Mouse (Mus musculus): ENCODE results near the gene Alox5ap. TPM values are rescaled to one million over a fixed set of nuclear protein-coding genes. Genes with fewer than 3 reads are reported as not detected.

Alox5ap gene
- polyA plus RNA-seq, 1 experiment, result 50.1 TPM

DNA sequence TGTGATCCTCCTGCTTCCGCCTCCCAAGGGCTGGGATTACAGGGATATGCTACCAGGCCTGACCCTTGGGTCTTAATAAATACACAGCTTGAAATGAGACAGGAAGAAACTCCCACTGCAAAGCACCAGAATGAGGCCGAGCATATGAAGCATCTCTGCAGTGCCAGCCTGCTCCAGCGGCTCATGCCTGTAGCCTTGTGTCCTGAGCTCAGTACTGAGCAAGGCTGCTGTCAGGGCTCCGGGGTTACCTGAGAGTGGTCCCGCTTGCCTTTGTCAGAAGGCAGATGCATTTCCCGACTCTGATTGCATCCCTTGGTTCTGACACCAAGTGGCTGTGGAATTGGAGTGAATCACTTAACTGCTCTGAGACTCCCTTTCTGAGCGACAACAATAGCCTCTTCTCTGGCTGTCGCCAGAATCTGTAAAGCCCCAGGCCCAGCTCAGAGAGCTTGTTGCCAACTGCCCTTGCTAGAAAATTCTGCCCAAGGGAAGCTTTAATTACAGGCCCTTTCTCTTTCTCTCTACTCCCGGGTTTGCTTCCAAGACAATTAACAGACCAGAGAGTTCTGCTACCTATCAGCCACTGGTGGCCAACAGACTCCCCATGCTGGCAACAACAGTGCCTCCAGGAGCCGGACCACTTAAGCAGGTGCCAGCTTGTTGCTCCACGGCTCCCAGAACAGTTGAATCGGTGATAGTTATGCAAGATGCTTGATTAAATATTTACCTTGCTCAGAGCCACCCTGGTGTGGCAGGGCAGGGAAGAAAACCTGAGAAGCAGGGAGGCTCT is 64.7 kb downstream of the Alox5ap start:
- TF ChIP-seq POLR2A (IDR thresholded peaks at IDR 0.05; ENCODE audit: control insufficient read depth, extremely low read depth, insufficient read depth, low read length, poor library complexity), result no peak
- TF ChIP-seq CTCF (IDR thresholded peaks at IDR 0.05; ENCODE audit: borderline replicate concordance, control insufficient read depth, extremely low read depth, insufficient read depth, low read length, poor library complexity), result no peak
- no peak for DNase-seq

DNA sequence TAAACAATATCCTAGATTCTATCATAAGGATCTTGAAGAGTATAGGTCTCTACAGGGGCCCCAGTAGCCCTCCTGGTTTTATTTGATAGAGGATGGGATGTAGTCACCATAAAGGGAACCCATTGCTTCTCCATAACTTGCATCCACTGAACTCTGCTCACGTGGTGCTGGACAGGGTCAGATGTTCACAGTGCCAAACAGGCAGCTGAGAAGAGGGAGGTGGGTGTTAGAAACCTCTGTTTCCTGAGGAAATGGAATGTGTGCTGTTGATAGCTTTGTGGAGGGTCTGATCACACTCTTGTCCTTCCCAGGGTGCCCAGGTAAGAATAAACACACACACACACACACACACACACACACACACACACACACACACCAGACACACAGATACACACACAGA is 66.0 kb downstream of the Alox5ap start:
- Histone ChIP-seq H3K4me3 (ENCODE audit: control insufficient read depth, insufficient read depth, low read length) (no peak overlapping the region), H3K27me3 (ENCODE audit: control insufficient read depth, insufficient read depth, low read length) (no peaks in the 10 kb centered on the region), H3K27ac (ENCODE audit: control insufficient read depth, insufficient read depth, low read length) (no peak overlapping the region), H3K36me3 (ENCODE audit: control insufficient read depth, insufficient read depth, low read length) (no peaks in the 10 kb centered on the region), H3K4me1 (replicated peaks; ENCODE audit: control insufficient read depth, insufficient read depth, low read length) (peaks cover 32% of the 10 kb centered on the region)
- no peak for TF ChIP-seq POLR2A (IDR thresholded peaks at IDR 0.05; ENCODE audit: control insufficient read depth, extremely low read depth, insufficient read depth, low read length, poor library complexity)
- no peak for TF ChIP-seq CTCF (IDR thresholded peaks at IDR 0.05; ENCODE audit: borderline replicate concordance, control insufficient read depth, extremely low read depth, insufficient read depth, low read length, poor library complexity)
- no peak for DNase-seq
- WGBS, result 5% methylated on average over 1 of the region's 1 CpGs

More for the DNA sequence above, 64.7 kb downstream of the Alox5ap start:
- 90% methylated on average over 12 of the region's 12 CpGs for WGBS
- Histone ChIP-seq H3K27ac (ENCODE audit: control insufficient read depth, insufficient read depth, low read length) (no peak overlapping the region), H3K36me3 (ENCODE audit: control insufficient read depth, insufficient read depth, low read length) (no peaks in the 10 kb centered on the region), H3K4me1 (replicated peaks; ENCODE audit: control insufficient read depth, insufficient read depth, low read length) (peaks cover 34% of the 10 kb centered on the region), H3K4me3 (ENCODE audit: control insufficient read depth, insufficient read depth, low read length) (no peak overlapping the region), H3K27me3 (ENCODE audit: control insufficient read depth, insufficient read depth, low read length) (no peaks in the 10 kb centered on the region)

DNA sequence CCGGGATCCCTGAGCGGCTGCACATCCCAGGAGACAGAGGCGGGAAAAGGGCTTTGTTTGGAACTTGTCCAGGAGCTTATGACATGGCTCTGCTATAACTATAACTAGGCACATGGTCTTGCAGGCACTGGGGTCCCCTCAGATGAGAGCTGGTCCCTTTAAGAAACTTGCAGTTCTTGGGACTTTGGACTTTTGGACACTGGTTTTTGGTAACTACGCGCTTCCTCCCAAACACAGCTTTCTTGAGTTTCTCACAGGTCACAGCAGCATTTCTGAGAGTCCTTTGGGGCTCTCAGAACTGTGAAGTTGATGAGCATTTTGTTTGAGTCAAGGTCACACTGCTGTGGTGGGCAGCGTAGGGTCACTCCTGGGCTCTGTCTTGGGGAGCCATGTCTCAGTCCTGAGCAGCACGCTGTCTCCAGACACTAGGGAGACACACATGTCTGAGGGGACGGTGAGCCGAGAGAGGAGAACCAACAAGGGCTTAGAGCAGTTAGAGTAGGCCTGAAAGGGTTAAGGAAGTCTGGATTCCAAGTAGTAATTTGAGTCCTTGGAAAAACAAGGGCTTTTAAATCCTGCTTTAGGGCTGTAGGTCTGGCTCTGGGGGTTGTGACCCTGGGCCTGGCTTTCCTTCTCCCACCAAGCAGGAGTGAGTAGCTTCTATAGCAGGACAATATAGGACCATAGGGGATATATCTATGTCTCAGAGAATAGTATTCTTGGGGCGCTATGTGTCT is 67.0 kb downstream of the Alox5ap start:
- H3K4me3 ChIP-seq (ENCODE audit: control insufficient read depth, insufficient read depth, low read length), result no peak overlapping the region
- WGBS, result 93% methylated on average over 10 of the region's 10 CpGs
- TF ChIP-seq CTCF (IDR thresholded peaks at IDR 0.05; ENCODE audit: borderline replicate concordance, control insufficient read depth, extremely low read depth, insufficient read depth, low read length, poor library complexity), result no peak
- TF ChIP-seq POLR2A (IDR thresholded peaks at IDR 0.05; ENCODE audit: control insufficient read depth, extremely low read depth, insufficient read depth, low read length, poor library complexity), result no peak
- no peak for DNase-seq
- no peaks in the 10 kb centered on the region for H3K27me3 ChIP-seq (ENCODE audit: control insufficient read depth, insufficient read depth, low read length)
- peaks cover 34% of the 10 kb centered on the region for H3K4me1 ChIP-seq (replicated peaks; ENCODE audit: control insufficient read depth, insufficient read depth, low read length)
- H3K27ac ChIP-seq (ENCODE audit: control insufficient read depth, insufficient read depth, low read length), result no peak overlapping the region
- H3K36me3 ChIP-seq (ENCODE audit: control insufficient read depth, insufficient read depth, low read length), result no peaks in the 10 kb centered on the region

DNA sequence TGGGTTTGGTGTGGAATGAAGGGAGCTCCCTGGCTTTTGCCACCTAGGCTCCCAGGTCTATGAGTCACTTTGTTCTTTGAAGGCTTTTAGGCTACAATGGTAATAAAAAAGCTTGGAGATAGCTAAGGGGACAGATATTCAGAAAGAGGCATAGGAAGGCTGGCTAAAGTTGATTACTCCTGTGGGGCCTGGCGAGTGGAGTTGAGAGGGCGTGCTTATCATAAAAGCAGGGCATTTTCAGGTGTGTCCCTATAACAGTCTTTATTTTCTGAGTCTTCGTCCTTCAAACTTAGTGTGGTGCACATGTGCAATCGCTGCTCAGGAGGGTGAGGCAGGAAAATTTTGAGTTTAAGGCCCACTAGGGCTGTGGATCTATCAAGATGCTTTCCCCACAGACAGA is 68.2 kb downstream of the Alox5ap start:
- TF ChIP-seq POLR2A (IDR thresholded peaks at IDR 0.05; ENCODE audit: control insufficient read depth, extremely low read depth, insufficient read depth, low read length, poor library complexity) (no peak), CTCF (IDR thresholded peaks at IDR 0.05; ENCODE audit: borderline replicate concordance, control insufficient read depth, extremely low read depth, insufficient read depth, low read length, poor library complexity) (no peak)
- over 99% methylated on average over 4 of the region's 4 CpGs for WGBS
- H3K27ac ChIP-seq (ENCODE audit: control insufficient read depth, insufficient read depth, low read length), result no peak overlapping the region
- no peak for DNase-seq
- no peaks in the 10 kb centered on the region for H3K36me3 ChIP-seq (ENCODE audit: control insufficient read depth, insufficient read depth, low read length)
- H3K4me3 ChIP-seq (ENCODE audit: control insufficient read depth, insufficient read depth, low read length), result no peak overlapping the region
- H3K4me1 ChIP-seq (replicated peaks; ENCODE audit: control insufficient read depth, insufficient read depth, low read length), result peaks cover 34% of the 10 kb centered on the region
- no peaks in the 10 kb centered on the region for H3K27me3 ChIP-seq (ENCODE audit: control insufficient read depth, insufficient read depth, low read length)

DNA sequence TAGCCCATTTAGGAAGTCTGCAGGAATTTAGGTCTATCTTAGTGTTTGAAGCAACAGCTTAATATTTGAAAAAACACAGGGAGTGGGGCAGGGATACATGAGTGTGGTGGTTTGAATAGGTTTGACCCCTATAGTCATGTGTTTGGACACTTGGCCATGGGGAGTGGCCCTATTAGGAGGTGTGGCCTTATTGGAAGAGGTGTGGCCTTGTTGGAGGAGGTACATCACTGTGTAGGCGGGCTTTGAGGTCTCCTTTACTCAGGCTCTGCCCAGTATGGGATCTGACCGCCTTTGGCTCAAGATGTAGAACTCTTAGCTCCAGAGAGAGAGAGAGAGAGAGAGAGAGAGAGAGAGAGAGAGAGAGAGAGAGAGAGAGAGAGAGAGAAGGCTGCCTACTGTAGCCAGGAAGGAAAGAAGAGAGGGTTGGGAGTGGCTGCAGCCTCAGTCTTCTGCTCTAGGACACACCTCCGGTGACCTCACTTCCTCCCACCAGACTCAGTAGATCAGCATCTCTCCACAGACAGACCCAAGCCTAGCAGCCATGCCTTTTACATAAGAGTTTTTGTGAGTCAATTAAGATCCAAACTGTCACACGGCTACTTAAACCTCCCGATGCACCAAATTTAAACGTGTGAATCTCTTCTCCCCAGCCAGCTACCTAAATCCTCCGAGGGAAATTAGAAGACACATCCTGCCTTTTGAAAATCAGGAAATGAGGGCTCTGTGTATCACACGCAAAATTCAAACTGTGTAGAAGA is 69.6 kb downstream of the Alox5ap start:
- Histone ChIP-seq H3K27me3 (ENCODE audit: control insufficient read depth, insufficient read depth, low read length) (no peaks in the 10 kb centered on the region), H3K4me3 (ENCODE audit: control insufficient read depth, insufficient read depth, low read length) (no peak overlapping the region), H3K36me3 (ENCODE audit: control insufficient read depth, insufficient read depth, low read length) (no peaks in the 10 kb centered on the region), H3K27ac (ENCODE audit: control insufficient read depth, insufficient read depth, low read length) (peak overlapping the region; percentile 91), H3K4me1 (replicated peaks; ENCODE audit: control insufficient read depth, insufficient read depth, low read length) (peaks cover 40% of the 10 kb centered on the region)
- peak; percentile 43 for DNase-seq
- TF ChIP-seq POLR2A (IDR thresholded peaks at IDR 0.05; ENCODE audit: control insufficient read depth, extremely low read depth, insufficient read depth, low read length, poor library complexity), result no peak
- TF ChIP-seq CTCF (IDR thresholded peaks at IDR 0.05; ENCODE audit: borderline replicate concordance, control insufficient read depth, extremely low read depth, insufficient read depth, low read length, poor library complexity), result no peak
- 46% methylated on average over 8 of the region's 8 CpGs for WGBS

DNA sequence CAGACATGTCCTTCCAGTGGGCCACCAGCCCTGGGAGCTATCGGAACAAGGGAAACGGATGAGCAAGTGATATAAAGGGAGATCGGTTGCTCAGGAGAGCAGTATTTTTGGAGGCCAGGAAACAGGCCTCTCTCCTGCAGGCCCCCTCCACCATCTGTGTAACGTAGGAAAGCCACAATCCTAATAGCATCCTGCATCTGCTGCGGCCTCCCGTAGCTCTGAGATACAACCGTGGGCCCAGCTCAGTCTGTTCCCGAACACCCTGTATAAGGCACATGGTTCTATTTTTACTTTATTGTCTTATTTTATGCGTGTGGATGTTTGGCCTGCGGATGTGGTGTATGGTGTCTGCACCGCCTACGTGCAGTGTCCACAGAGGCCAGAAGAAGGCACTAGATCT is 70.4 kb downstream of the Alox5ap start:
- Histone ChIP-seq H3K4me3 (ENCODE audit: control insufficient read depth, insufficient read depth, low read length) (no peak overlapping the region), H3K27me3 (ENCODE audit: control insufficient read depth, insufficient read depth, low read length) (no peaks in the 10 kb centered on the region), H3K4me1 (replicated peaks; ENCODE audit: control insufficient read depth, insufficient read depth, low read length) (peaks cover 36% of the 10 kb centered on the region), H3K27ac (ENCODE audit: control insufficient read depth, insufficient read depth, low read length) (peak overlapping the region; percentile 91), H3K36me3 (ENCODE audit: control insufficient read depth, insufficient read depth, low read length) (no peaks in the 10 kb centered on the region)
- TF ChIP-seq POLR2A (IDR thresholded peaks at IDR 0.05; ENCODE audit: control insufficient read depth, extremely low read depth, insufficient read depth, low read length, poor library complexity) (no peak), CTCF (IDR thresholded peaks at IDR 0.05; ENCODE audit: borderline replicate concordance, control insufficient read depth, extremely low read depth, insufficient read depth, low read length, poor library complexity) (no peak)
- DNase-seq, result no peak
- 54% methylated on average over 12 of the region's 12 CpGs for WGBS

All from thymus, adult 2 months (tissue).